Mouse (Mus musculus) hindbrain, embryonic 11.5 days (tissue): ENCODE results near the gene Ppp1r12c. TPM values are rescaled to one million over a fixed set of nuclear protein-coding genes. Genes with fewer than 3 reads are reported as not detected.

ENCODE experiments used
- ATAC-seq: fragments of 200-750 bp; cut with Nextera tagmentation; 2 replicates; pipeline ENCODE4 v1.8.0; 2017; ENCODE audit warnings: mild to moderate bottlenecking, moderate TSS enrichment, moderate library complexity; ENCODE audit not compliant: low FRiP score
- DNase-seq: peaks from one replicate; pipeline ENCODE4 v3.0.0-alpha.2; 2015; ENCODE audit warnings: low spot score
- H3K27ac ChIP-seq: fragments of 300-500 bp; sonication (generic); 2 replicates; pipeline ENCODE4 v1.5.1; 2014; ENCODE audit warnings: mild to moderate bottlenecking, low read depth, low read length
- H3K27me3 ChIP-seq: fragments of 300-500 bp; sonication (generic); 2 replicates; pipeline ENCODE4 v1.6.1; 2014; ENCODE audit warnings: mild to moderate bottlenecking, low read length, moderate library complexity, mixed read lengths; ENCODE audit not compliant: control insufficient read depth, insufficient read depth
- H3K36me3 ChIP-seq: fragments of 300-500 bp; sonication (generic); 2 replicates; pipeline ENCODE4 v1.6.1; 2014; ENCODE audit warnings: mild to moderate bottlenecking, low read length, moderate library complexity, mixed read lengths; ENCODE audit not compliant: control insufficient read depth, insufficient read depth
- H3K4me1 ChIP-seq: fragments of 300-500 bp; sonication (generic); replicated peaks from 2 replicates; pipeline ENCODE4 v1.6.1; 2014; ENCODE audit warnings: low read length, mixed read lengths; ENCODE audit not compliant: control insufficient read depth, insufficient read depth
- H3K4me2 ChIP-seq: fragments of 300-500 bp; sonication (generic); replicated peaks from 2 replicates; pipeline ENCODE4 v1.6.1; 2014; ENCODE audit warnings: mild to moderate bottlenecking, low read depth, low read length
- H3K4me3 ChIP-seq: fragments of 300-500 bp; sonication (generic); 2 replicates; pipeline ENCODE4 v1.5.1; 2014; ENCODE audit warnings: low read depth, low read length
- H3K9ac ChIP-seq: fragments of 300-500 bp; sonication (generic); 2 replicates; pipeline ENCODE4 v1.6.1; 2014; ENCODE audit warnings: low read depth, low read length
- H3K9me3 ChIP-seq: fragments of 300-500 bp; sonication (generic); 2 replicates; pipeline ENCODE4 v1.6.1; 2016; ENCODE audit warnings: low read length; ENCODE audit not compliant: control insufficient read depth
- WGBS: fragments of 180-500 bp; shearing (Covaris S2); extraction: QIAGEN DNeasy Blood & Tissue Kit; methylation state at CpG from one replicate; pipeline ENCODE4 v1.1.7; 2014; 5-methylcytosine and 5-hydroxymethylcytosine counted together
- polyA plus RNA-seq: library from polyadenylated mRNA; unstranded; fragments of >200 nt; fragmentation: Nextera tagmentation; extraction: Ambion mirVana; gene quantifications from 2 replicates; pipeline ENCODE4 v1.2.1, GENCODE M21; 2014

Ppp1r12c gene
- polyA plus RNA-seq, 1 experiment from 2014 or later, result 44.0 TPM

- WGBS, result 79% methylated on average over 3 of the region's 3 CpGs
- ATAC-seq (no peak), DNase-seq (no peak)
- H3K9ac ChIP-seq, result no peak overlapping the region
- H3K9me3 ChIP-seq, result no peaks in the 10 kb centered on the region
- no peak overlapping the region for H3K27ac ChIP-seq
- H3K36me3 ChIP-seq, result no peaks in the 10 kb centered on the region
- H3K4me3 ChIP-seq, result no peak overlapping the region
- peaks cover 13% of the 10 kb centered on the region for H3K27me3 ChIP-seq
- H3K4me2 ChIP-seq, result no peak overlapping the region
- H3K4me1 ChIP-seq, result no peaks in the 10 kb centered on the region
Measured at GRCm38 (mm10) chr7:4467801-4468200, 33.7 kb downstream of the Ppp1r12c start.

- Histone ChIP-seq H3K27me3 (no peaks in the 10 kb centered on the region), H3K4me1 (no peaks in the 10 kb centered on the region), H3K36me3 (no peaks in the 10 kb centered on the region), H3K4me3 (no peak overlapping the region), H3K9me3 (no peaks in the 10 kb centered on the region), H3K4me2 (no peak overlapping the region), H3K9ac (no peak overlapping the region), H3K27ac (no peak overlapping the region)
- 13% methylated on average over 12 of the region's 12 CpGs for WGBS
- ATAC-seq (peak; percentile 20; the same call in 1 of the 2 replicates), DNase-seq (no peak)
Measured at GRCm38 (mm10) chr7:4464194-4464824, 37.2 kb downstream of the Ppp1r12c start.

- Histone ChIP-seq H3K27me3 (no peaks in the 10 kb centered on the region), H3K36me3 (no peaks in the 10 kb centered on the region), H3K4me3 (no peak within 1 kb of the TSS), H3K9me3 (no peaks in the 10 kb centered on the region), H3K9ac (no peak within 1 kb of the TSS), H3K4me1 (no peaks in the 10 kb centered on the region), H3K4me2 (no peak within 1 kb of the TSS), H3K27ac (no peak within 1 kb of the TSS)
- DNase-seq (no peak), ATAC-seq (peak; percentile 10; the same call in 1 of the 2 replicates)
- WGBS, result 67% methylated on average over 13 of the region's 16 CpGs
Measured at GRCm38 (mm10) chr7:4460576-4461434, 40.7 kb downstream of the Ppp1r12c start, which contains the start of gene Eps8l1. TSS of gene Eps8l1 (plus strand) at chr7:4460674.

- Histone ChIP-seq H3K9ac (no peak overlapping the region), H3K9me3 (no peaks in the 10 kb centered on the region), H3K4me1 (no peaks in the 10 kb centered on the region), H3K4me3 (no peak overlapping the region), H3K36me3 (no peaks in the 10 kb centered on the region), H3K4me2 (no peak overlapping the region), H3K27me3 (no peaks in the 10 kb centered on the region), H3K27ac (no peak overlapping the region)
- WGBS, result 34% methylated on average over 4 of the region's 4 CpGs
- no peak for ATAC-seq
- DNase-seq, result no peak
Measured at GRCm38 (mm10) chr7:4452644-4453043, 48.8 kb downstream of the Ppp1r12c start.

DNA sequence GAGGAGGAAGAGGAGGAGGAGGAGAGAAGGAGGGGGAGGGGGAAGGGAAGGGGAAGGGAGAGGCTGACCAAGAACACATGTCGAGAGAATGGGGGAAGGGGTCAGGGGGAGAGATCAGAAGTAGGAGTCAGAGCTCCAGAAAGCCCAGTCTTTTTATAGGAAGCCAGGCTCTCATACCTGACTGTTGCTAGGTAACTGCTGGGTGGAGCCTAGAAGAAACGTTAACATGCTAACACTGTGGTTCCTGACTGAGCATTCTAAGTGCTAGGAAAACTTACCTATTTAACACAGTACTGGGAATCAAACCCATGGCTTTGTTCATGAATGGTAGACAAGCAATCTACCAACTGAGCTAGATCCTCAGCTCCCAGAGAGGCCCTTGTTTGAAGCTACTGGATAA, 52.3 kb downstream of the Ppp1r12c start:
- ATAC-seq (no peak), DNase-seq (no peak)
- no peaks in the 10 kb centered on the region for H3K36me3 ChIP-seq
- no peaks in the 10 kb centered on the region for H3K27me3 ChIP-seq
- H3K4me1 ChIP-seq, result no peaks in the 10 kb centered on the region
- no peak overlapping the region for H3K4me3 ChIP-seq
- no peaks in the 10 kb centered on the region for H3K9me3 ChIP-seq
- no peak overlapping the region for H3K4me2 ChIP-seq
- H3K9ac ChIP-seq, result no peak overlapping the region
- WGBS, result 17% methylated on average over 2 of the region's 2 CpGs
- no peak overlapping the region for H3K27ac ChIP-seq

DNA sequence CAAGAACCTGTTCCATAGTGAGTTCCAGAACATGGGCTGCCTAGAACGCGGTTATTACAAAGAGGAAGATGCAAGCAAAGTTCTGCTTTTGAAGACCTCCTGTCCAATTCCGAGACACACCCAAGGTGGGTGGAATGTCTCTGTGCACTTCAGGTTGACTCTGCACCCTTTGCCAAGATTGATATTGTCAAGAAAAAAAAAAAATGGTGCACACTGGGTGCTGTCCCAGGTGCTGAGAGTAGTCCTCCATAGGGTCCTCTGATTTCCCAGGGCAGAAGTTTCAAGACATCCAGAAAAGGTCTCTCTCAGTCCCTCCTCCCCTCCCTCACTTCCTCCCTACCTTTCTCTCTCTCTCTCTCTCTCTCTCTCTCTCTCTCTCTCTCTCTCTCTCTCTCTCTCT, 53.0 kb downstream of the Ppp1r12c start:
- WGBS, result 90% methylated on average over 3 of the region's 3 CpGs
- no peaks in the 10 kb centered on the region for H3K27me3 ChIP-seq
- no peak overlapping the region for H3K9ac ChIP-seq
- no peak for ATAC-seq
- H3K4me1 ChIP-seq, result no peaks in the 10 kb centered on the region
- H3K4me2 ChIP-seq, result no peak overlapping the region
- H3K9me3 ChIP-seq, result no peaks in the 10 kb centered on the region
- DNase-seq, result no peak
- no peak overlapping the region for H3K4me3 ChIP-seq
- no peaks in the 10 kb centered on the region for H3K36me3 ChIP-seq
- no peak overlapping the region for H3K27ac ChIP-seq

DNA sequence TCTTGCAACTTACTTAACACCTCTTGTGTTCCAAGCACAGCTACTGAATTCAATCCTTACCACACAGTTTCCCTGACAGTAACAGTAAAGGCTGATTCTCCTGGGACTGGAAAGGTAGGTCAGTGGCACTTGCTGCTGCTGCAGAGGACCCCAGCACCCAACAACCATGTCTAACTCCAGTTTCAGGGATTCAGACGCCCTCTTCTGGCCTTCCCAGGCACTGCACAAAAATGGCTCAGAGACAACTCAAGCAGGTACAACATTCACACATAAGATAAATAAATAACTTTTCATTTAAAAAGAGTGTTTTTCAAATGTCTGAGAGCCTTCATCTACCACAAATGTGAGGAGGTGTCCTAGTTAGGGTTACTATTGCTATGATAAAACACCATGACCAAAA, 54.3 kb downstream of the Ppp1r12c start:
- Histone ChIP-seq H3K4me3 (no peak overlapping the region), H3K27me3 (no peaks in the 10 kb centered on the region), H3K4me2 (no peak overlapping the region), H3K4me1 (no peaks in the 10 kb centered on the region), H3K9ac (no peak overlapping the region), H3K27ac (no peak overlapping the region), H3K36me3 (peaks cover 2% of the 10 kb centered on the region), H3K9me3 (no peaks in the 10 kb centered on the region)
- DNase-seq (no peak), ATAC-seq (no peak)
- WGBS, result 0% methylated on average over 1 of the region's 1 CpGs

GRCm38 (mm10) chr7:4445216-4445791, 56.2 kb downstream of the Ppp1r12c start, which contains the start of gene Rdh13:
TSS of gene Rdh13 (minus strand) at chr7:4445649.
- peak; percentile 97 for ATAC-seq
- Histone ChIP-seq H3K9me3 (no peaks in the 10 kb centered on the region), H3K4me1 (no peaks in the 10 kb centered on the region), H3K36me3 (peaks cover 7% of the 10 kb centered on the region), H3K27ac (no peak within 1 kb of the TSS), H3K4me3 (peak within 1 kb of the TSS; percentile 74), H3K4me2 (peak within 1 kb of the TSS; percentile 59), H3K9ac (peak within 1 kb of the TSS; percentile 79), H3K27me3 (no peaks in the 10 kb centered on the region)
- under 1% methylated on average over 35 of the region's 35 CpGs for WGBS
- DNase-seq, result peak; percentile 90
